Mouse (Mus musculus) lung, adult 2 months (tissue): ENCODE results near the gene Nvl.

Experiments used
- CTCF ChIP-seq: fragments of 200-500 bp; IDR thresholded peaks from 2 replicates; pipeline ENCODE4 v1.5.1; 2011; ENCODE audit warnings: mild to moderate bottlenecking, low read length, control low read depth; ENCODE audit not compliant: insufficient read depth
- POLR2A ChIP-seq: fragments of 200-500 bp; IDR thresholded peaks from 2 replicates; pipeline ENCODE4 v1.6.1; 2011; ENCODE audit warnings: low read depth, mild to moderate bottlenecking, control low read depth, low read length, borderline replicate concordance; ENCODE audit errors: extremely low read depth

- TF ChIP-seq POLR2A (no peak), CTCF (no peak)
Measured at GRCm38 (mm10) chr1:181188925-181189324, 44.9 kb upstream of the Nvl start.
